Mouse (Mus musculus) liver, embryonic 12.5 days (tissue): Measurements from ENCODE around the gene 9230102O04Rik. TPM values are rescaled to one million over a fixed set of nuclear protein-coding genes. Genes with fewer than 3 reads are reported as not detected.

Source experiments
- ATAC-seq: fragments of 200-750 bp; cut with Nextera tagmentation; 2 replicates; pipeline ENCODE4 v1.8.0; 2017; ENCODE audit warnings: moderate number of reproducible peaks, mild to moderate bottlenecking, moderate library complexity
- H3K27ac ChIP-seq: fragments of 300-500 bp; sonication (generic); 2 replicates; pipeline ENCODE4 v1.5.1; 2016; ENCODE audit warnings: mild to moderate bottlenecking
- H3K27me3 ChIP-seq: fragments of 300-500 bp; sonication (generic); replicated peaks from 2 replicates; pipeline ENCODE4 v1.6.1; 2016; ENCODE audit warnings: mild to moderate bottlenecking, moderate library complexity
- H3K36me3 ChIP-seq: fragments of 300-500 bp; sonication (generic); 2 replicates; pipeline ENCODE4 v1.6.1; 2016; ENCODE audit warnings: mild to moderate bottlenecking, moderate library complexity
- H3K4me1 ChIP-seq: fragments of 300-500 bp; sonication (generic); 2 replicates; pipeline ENCODE4 v1.6.1; 2016
- H3K4me2 ChIP-seq: fragments of 300-500 bp; sonication (generic); 2 replicates; pipeline ENCODE4 v1.6.1; 2016; ENCODE audit warnings: mild to moderate bottlenecking, moderate library complexity
- H3K4me3 ChIP-seq: fragments of 300-500 bp; sonication (generic); 2 replicates; pipeline ENCODE4 v1.5.1; 2016; ENCODE audit warnings: mild to moderate bottlenecking, moderate library complexity
- H3K9ac ChIP-seq: fragments of 300-500 bp; sonication (generic); 2 replicates; pipeline ENCODE4 v1.6.1; 2016; ENCODE audit warnings: mild to moderate bottlenecking, moderate library complexity
- H3K9me3 ChIP-seq: fragments of 300-500 bp; sonication (generic); replicated peaks from 2 replicates; pipeline ENCODE4 v1.6.1; 2016; ENCODE audit warnings: mild to moderate bottlenecking, moderate library complexity
- WGBS: fragments of 180-500 bp; shearing (Covaris S2); methylation state at CpG from one replicate; pipeline ENCODE4 v1.1.7; 2016; ENCODE audit not compliant: insufficient replicate concordance; 5-methylcytosine and 5-hydroxymethylcytosine counted together
- polyA plus RNA-seq: library from polyadenylated mRNA; unstranded; fragments of >200 nt; fragmentation: Nextera tagmentation; extraction: Ambion mirVana; gene quantifications from 2 replicates; pipeline ENCODE4 v1.2.1, GENCODE M21; 2016

The 9230102O04Rik gene
- polyA plus RNA-seq, 1 experiment from 2014 or later, result not detected

GRCm38 (mm10) chr2:9883803-9884532 is 5.4 kb downstream of the 9230102O04Rik start:
- peaks cover 100% of the 10 kb centered on the region for H3K27me3 ChIP-seq
- H3K4me2 ChIP-seq, result peak overlapping the region; percentile 47
- no peak overlapping the region for H3K9ac ChIP-seq
- no peaks in the 10 kb centered on the region for H3K9me3 ChIP-seq
- H3K4me3 ChIP-seq, result peak overlapping the region; percentile 37
- no peak overlapping the region for H3K27ac ChIP-seq
- H3K4me1 ChIP-seq, result peaks cover 22% of the 10 kb centered on the region; the same call in 1 of the 2 replicates
- WGBS, result 3% methylated on average over 27 of the region's 27 CpGs
- ATAC-seq, result no peak
- H3K36me3 ChIP-seq, result no peaks in the 10 kb centered on the region

GRCm38 (mm10) chr2:9882926-9883802 is 6.2 kb downstream of the 9230102O04Rik start:
- Histone ChIP-seq H3K27ac (no peak overlapping the region), H3K36me3 (no peaks in the 10 kb centered on the region), H3K4me3 (peak overlapping the region; percentile 37), H3K9ac (no peak overlapping the region), H3K4me1 (peaks cover 23% of the 10 kb centered on the region; the same call in 1 of the 2 replicates), H3K9me3 (no peaks in the 10 kb centered on the region), H3K4me2 (peak overlapping the region; percentile 47), H3K27me3 (peaks cover 100% of the 10 kb centered on the region)
- no peak for ATAC-seq
- under 1% methylated on average over 43 of the region's 43 CpGs for WGBS

- WGBS, result under 1% methylated on average over 39 of the region's 39 CpGs
- Histone ChIP-seq H3K9me3 (no peaks in the 10 kb centered on the region), H3K27ac (no peak overlapping the region), H3K4me2 (peak overlapping the region; percentile 47), H3K4me3 (peak overlapping the region; percentile 37), H3K27me3 (peaks cover 100% of the 10 kb centered on the region), H3K4me1 (peaks cover 27% of the 10 kb centered on the region; the same call in 1 of the 2 replicates), H3K36me3 (no peaks in the 10 kb centered on the region), H3K9ac (no peak overlapping the region)
- no peak for ATAC-seq
These were observed 6.9 kb downstream of the 9230102O04Rik start for GRCm38 (mm10) chr2:9882371-9882925.

GRCm38 (mm10) chr2:9881611-9882023 is 7.7 kb downstream of the 9230102O04Rik start:
- peak overlapping the region; percentile 47 for H3K4me2 ChIP-seq
- peak overlapping the region; percentile 37 for H3K4me3 ChIP-seq
- ATAC-seq, result no peak
- WGBS, result 6% methylated on average over 13 of the region's 13 CpGs
- H3K4me1 ChIP-seq, result peaks cover 31% of the 10 kb centered on the region; the same call in 1 of the 2 replicates
- no peaks in the 10 kb centered on the region for H3K9me3 ChIP-seq
- H3K9ac ChIP-seq, result 0 out of 2 replicates have a peak overlapping the region, but pooled peaks have one; percentile 7
- H3K27ac ChIP-seq, result no peak overlapping the region
- H3K27me3 ChIP-seq, result peaks cover 100% of the 10 kb centered on the region
- no peaks in the 10 kb centered on the region for H3K36me3 ChIP-seq

GRCm38 (mm10) chr2:9881051-9881591 is 8.2 kb downstream of the 9230102O04Rik start, which contains the start of gene 4930412O13Rik:
Gene 4930412O13Rik (plus strand): TSS chr2:9881252.
- Histone ChIP-seq H3K27me3 (peaks cover 100% of the 10 kb centered on the region), H3K4me1 (peaks cover 31% of the 10 kb centered on the region; the same call in 1 of the 2 replicates), H3K4me2 (peak within 1 kb of the TSS; percentile 85), H3K9ac (0 out of 2 replicates have a peak within 1 kb of the TSS, but pooled peaks have one; percentile 7), H3K27ac (no peak within 1 kb of the TSS), H3K36me3 (no peaks in the 10 kb centered on the region), H3K4me3 (peak within 1 kb of the TSS; percentile 37), H3K9me3 (no peaks in the 10 kb centered on the region)
- ATAC-seq, result no peak
- WGBS, result 6% methylated on average over 30 of the region's 35 CpGs

- 10% methylated on average over 11 of the region's 11 CpGs for WGBS
These were observed 9.1 kb downstream of the 9230102O04Rik start for GRCm38 (mm10) chr2:9880271-9880670.

GRCm38 (mm10) chr2:9879493-9879892 is 9.8 kb downstream of the 9230102O04Rik start:
- ATAC-seq, result peak; percentile 90
- Histone ChIP-seq H3K27ac (0 out of 2 replicates have a peak overlapping the region, but pooled peaks have one; percentile 45), H3K27me3 (peaks cover 100% of the 10 kb centered on the region), H3K4me3 (peak overlapping the region; percentile 57), H3K4me1 (peaks cover 31% of the 10 kb centered on the region; the same call in 1 of the 2 replicates), H3K9ac (no peak overlapping the region), H3K9me3 (no peaks in the 10 kb centered on the region), H3K4me2 (peak overlapping the region; percentile 85), H3K36me3 (no peaks in the 10 kb centered on the region)
- WGBS, result 2% methylated on average over 21 of the region's 21 CpGs

More at GRCm38 (mm10) chr2:9880271-9880670, 9.1 kb downstream of the 9230102O04Rik start:
- Histone ChIP-seq H3K36me3 (no peaks in the 10 kb centered on the region), H3K27ac (no peak overlapping the region), H3K9ac (no peak overlapping the region), H3K4me1 (peaks cover 31% of the 10 kb centered on the region; the same call in 1 of the 2 replicates), H3K4me2 (peak overlapping the region; percentile 85), H3K4me3 (no peak overlapping the region), H3K9me3 (no peaks in the 10 kb centered on the region), H3K27me3 (peaks cover 100% of the 10 kb centered on the region)
- ATAC-seq, result no peak

GRCm38 (mm10) chr2:9879092-9879491 is 10.2 kb downstream of the 9230102O04Rik start:
- ATAC-seq, result peak; percentile 33; the same call in 1 of the 2 replicates
- H3K9ac ChIP-seq, result no peak overlapping the region
- 0 out of 2 replicates have a peak overlapping the region, but pooled peaks have one; percentile 45 for H3K27ac ChIP-seq

GRCm38 (mm10) chr2:9878564-9879081 is 10.7 kb downstream of the 9230102O04Rik start:
- peak overlapping the region; percentile 57 for H3K4me3 ChIP-seq
- H3K27ac ChIP-seq, result 0 out of 2 replicates have a peak overlapping the region, but pooled peaks have one; percentile 45
- under 1% methylated on average over 25 of the region's 33 CpGs for WGBS
- H3K4me1 ChIP-seq, result peaks cover 31% of the 10 kb centered on the region; the same call in 1 of the 2 replicates
- H3K4me2 ChIP-seq, result peak overlapping the region; percentile 85
- peak; percentile 16; the same call in 1 of the 2 replicates for ATAC-seq
- no peaks in the 10 kb centered on the region for H3K36me3 ChIP-seq
- peaks cover 100% of the 10 kb centered on the region for H3K27me3 ChIP-seq
- 0 out of 2 replicates have a peak overlapping the region, but pooled peaks have one; percentile 2 for H3K9ac ChIP-seq
- H3K9me3 ChIP-seq, result no peaks in the 10 kb centered on the region

More at GRCm38 (mm10) chr2:9879092-9879491, 10.2 kb downstream of the 9230102O04Rik start:
- under 1% methylated on average over 22 of the region's 22 CpGs for WGBS
- peak overlapping the region; percentile 57 for H3K4me3 ChIP-seq
- no peaks in the 10 kb centered on the region for H3K9me3 ChIP-seq
- peak overlapping the region; percentile 85 for H3K4me2 ChIP-seq
- H3K36me3 ChIP-seq, result no peaks in the 10 kb centered on the region
- H3K27me3 ChIP-seq, result peaks cover 100% of the 10 kb centered on the region
- H3K4me1 ChIP-seq, result peaks cover 31% of the 10 kb centered on the region; the same call in 1 of the 2 replicates

- 3% methylated on average over 19 of the region's 19 CpGs for WGBS
- ATAC-seq, result no peak
- Histone ChIP-seq H3K27ac (no peak overlapping the region), H3K36me3 (no peaks in the 10 kb centered on the region), H3K27me3 (peaks cover 100% of the 10 kb centered on the region), H3K9me3 (no peaks in the 10 kb centered on the region), H3K4me2 (peak overlapping the region; percentile 85), H3K4me1 (peaks cover 31% of the 10 kb centered on the region; the same call in 1 of the 2 replicates), H3K9ac (no peak overlapping the region), H3K4me3 (peak overlapping the region; percentile 57)
These were observed 11.3 kb downstream of the 9230102O04Rik start for GRCm38 (mm10) chr2:9877966-9878563.
